Mouse (Mus musculus): Measurements from ENCODE around the gene Chp1.

GRCm38 (mm10) chr2:119583439-119583838 lies 35.9 kb downstream of the Chp1 start:
- TF ChIP-seq CTCF (conservative IDR thresholded peaks at IDR 0.05; ENCODE audit: low read length): no peak
- TF ChIP-seq NANOG (IDR thresholded peaks at IDR 0.05; ENCODE audit: borderline replicate concordance, low read length): no peak
- TF ChIP-seq POU5F1 (IDR thresholded peaks at IDR 0.05; ENCODE audit: borderline replicate concordance, low read length): no peak
